Mouse (Mus musculus) lung, postnatal 4 days (tissue): ENCODE measurements at regions not wholly inside any gene's neighbourhood (a gene's known extent, or its start where the extent isn't known, plus 50 kb on each side); places are given as distances from the start of the nearest gene placed in this dataset.
A peak's percentile ranks its signal among the peaks of the same experiment; 100 is the strongest.
"Not testable (repeated sequence)": the region's sequence is repeated elsewhere in the genome, so short reads cannot be mapped to it uniquely, and the experiment has no call there.

Experiments
- DNase-seq, 2 experiments: peaks; one replicate each; pipeline ENCODE4 v3.0.0; 2021

DNA sequence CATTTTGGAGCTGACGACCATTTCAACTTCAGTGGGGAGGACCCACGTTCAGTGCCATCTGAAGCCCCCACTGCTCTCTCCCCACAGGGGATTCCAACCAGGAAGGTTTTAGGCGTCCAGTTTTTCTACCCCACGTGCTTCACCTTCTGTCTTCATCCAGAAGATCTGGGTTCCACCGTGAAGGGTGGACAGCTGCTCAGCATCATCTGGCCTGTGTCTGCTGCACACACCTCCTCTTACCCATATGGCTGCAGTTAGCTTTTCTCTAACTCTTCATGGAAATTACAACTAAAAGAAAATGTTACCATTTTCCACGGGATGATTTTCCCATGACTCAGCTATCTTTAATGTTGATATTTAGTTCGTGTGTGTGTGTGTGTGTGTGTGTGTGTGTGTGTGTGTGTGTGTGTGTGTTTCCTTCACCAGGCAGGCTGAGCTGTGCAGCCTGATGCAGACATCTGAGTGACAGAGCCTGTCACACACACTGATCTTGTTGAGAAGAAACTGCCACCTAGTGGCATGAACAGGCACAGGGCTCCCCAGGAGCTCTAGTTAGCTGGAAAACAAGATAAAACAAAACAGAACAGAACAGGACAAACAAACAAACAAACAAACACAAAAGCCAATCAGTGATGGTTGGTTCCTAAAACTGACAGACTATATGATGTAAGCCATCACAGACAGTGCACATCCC lies 107.5 kb upstream of the Rasgrp1 start:
- DNase-seq: peak in 1 of 2 experiments; percentile 24

DNA sequence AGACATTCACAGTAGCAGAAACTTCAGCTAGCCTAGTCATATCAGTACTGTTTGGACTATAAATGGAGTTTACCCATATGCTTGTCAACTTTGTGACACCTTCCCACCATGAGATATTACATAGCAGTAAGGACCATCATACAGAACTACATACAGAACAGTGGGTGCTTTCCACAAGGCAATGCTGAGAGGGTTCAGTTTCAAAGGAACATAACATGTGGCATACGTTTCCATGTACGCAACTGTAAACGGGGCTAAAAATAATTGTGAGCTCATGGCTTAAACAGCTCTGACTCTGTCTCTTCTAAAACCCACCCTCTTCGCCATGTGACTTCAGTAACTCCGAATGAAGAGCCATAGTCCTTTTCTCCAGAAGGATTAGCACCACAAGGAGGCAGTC lies 109.0 kb upstream of the Rasgrp1 start:
- no peak for DNase-seq

DNA sequence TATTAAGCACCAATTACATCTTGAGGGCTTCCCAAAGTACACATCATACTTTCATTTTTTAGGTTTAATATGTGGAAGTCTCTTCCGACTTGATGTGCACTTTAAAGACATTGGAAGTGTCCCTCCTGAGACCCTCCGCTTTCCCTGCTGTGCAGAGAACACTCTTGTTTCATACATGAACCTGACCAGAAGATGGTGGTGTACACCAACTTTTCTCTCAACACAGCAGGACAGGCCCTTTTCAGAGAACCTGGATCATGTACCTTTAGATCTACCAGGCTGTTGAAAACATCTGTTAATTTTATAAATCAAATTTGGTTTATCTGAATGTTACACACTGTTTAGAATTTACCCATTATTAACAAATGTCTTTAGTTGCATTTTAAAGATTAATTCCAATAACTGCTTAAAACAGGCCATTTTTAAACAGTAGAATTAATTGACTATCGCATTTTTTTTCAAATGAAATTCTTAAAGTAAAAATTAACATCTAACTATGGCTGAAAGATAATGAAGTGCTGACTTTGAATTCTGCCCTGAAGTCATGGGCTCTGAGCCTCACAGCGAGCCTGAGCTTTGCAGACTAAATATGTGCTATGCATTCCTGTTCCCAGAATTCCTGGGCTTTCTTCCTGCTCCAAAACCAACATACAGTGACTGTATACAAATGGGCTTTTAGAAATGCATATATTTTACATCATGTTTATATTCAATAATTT lies 112.4 kb upstream of the Rasgrp1 start:
- no peak for DNase-seq

DNA sequence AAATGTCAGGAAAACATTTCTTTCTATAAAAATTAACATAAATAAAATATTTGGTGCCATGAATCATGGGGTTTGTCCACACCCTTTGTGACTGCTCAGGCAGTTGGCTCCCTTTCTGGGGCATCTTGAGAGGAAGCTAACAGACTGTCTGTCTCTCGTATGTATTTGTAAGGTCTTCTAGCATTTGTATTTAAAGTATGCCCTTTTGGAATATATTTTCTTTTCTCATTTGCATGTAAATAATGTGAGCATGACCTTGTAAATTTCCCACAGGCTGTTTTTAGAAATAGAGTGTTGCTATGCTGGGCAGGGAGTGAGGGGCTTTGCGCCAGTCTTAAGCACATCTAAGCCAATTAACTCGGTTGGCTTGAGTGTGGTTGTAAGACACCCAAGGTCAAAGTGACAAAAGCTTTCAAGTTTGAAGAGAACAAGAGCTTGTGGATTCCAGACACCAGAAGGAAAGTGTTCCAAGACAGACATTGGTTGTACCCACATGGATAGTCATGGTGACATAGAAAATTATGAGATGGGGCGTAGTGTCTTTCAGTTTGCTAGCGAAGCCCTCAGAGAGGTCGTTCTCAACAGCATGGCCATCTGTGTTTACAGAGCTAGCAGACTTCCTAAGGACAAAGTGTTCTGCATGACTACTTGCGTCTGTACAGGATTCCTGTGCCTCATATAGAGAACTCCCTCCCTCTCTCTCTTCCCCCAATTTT lies 113.1 kb upstream of the Rasgrp1 start:
- DNase-seq: no peak

DNA sequence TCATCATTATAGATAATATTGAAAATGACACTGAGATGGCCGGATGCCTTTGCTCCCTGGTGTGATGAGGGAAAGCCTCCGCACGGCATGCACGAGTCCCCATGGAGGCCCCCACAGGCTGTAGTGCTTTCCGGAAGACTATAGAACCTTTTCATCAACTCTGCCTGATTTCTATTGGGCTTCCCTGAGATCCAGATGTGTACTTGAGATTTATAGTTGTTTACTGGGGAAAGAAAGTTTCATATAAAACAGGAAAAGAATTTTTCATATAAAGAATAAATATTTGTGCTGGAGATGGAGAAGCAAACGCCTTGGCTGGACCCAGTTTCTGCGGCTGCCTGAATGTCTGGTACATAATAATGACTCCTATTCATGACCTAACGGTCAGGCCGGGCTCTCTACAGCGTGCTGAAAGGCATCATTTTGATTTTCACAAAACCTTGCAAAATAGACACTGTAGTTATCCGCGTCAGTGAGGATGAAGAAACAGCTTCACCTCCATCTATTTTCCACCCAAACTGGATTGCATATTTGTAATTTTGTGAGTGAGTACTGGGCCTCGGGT lies 113.7 kb upstream of the Rasgrp1 start:
- DNase-seq: no peak

DNA sequence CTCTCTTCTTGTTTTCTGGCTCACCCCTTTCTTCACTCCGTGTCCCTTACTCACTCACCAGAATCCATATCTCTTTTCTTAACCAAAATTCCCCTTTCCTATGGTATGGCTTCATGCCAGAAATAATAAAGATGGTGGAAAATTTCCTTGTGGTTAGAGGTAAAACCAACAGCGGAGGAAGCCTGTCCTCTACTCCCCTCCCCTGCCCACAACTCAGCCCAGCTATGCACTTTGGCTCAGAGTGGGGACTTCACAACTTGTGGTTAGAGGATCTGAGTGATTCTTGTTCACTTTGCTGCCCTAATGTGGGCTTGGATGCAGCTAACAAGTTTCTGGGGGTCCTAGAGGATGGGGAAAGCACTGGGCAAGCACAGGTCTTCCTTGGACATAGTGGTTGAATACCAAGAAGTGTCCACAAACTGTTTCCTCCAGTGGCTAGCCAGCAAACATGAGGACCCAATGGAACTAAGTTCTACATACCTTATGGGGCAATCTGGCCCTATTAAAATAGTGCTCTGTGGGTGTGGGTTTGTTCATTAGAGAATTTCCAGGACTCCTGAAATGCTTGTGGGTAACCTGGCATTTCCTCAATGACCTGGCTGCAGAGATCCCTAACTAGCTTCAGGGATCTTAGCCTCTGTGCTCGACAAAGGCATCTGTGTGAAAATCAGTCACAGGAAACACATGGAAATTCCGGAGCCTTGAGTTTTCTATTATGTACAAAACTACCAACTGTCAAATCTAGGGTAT lies 118.9 kb upstream of the Rasgrp1 start:
- DNase-seq: no peak

DNA sequence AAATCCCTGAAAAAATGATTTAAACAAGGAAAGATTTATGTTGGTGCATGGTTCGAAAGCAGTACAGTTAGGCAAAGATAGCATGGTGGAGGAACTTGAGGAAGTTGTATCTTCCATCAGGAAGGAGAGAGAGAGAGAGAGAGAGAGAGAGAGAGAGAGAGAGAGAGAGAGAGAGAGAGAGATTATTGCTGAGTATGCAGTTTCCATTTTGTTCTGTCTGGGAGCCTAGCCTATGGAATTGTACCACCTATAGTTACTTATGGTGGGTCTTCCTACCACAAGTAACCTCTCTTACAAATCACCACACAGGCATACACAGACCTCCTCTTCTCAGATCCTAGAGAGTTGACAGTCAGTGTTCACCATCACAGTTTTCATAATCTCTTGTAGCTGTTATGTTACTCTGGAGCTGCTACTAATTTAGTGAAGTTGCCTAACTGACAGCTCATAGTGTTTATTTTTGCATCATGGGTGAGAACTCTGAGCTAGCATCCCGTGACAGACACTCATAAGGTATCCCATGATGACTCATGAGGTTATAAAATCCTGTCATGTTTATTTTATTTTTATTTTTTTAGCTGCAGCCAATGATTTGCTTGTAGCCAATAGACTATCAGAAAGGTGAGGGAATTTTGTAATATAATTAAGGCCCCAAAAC lies 132.2 kb upstream of the Rasgrp1 start:
- no peak for DNase-seq

DNA sequence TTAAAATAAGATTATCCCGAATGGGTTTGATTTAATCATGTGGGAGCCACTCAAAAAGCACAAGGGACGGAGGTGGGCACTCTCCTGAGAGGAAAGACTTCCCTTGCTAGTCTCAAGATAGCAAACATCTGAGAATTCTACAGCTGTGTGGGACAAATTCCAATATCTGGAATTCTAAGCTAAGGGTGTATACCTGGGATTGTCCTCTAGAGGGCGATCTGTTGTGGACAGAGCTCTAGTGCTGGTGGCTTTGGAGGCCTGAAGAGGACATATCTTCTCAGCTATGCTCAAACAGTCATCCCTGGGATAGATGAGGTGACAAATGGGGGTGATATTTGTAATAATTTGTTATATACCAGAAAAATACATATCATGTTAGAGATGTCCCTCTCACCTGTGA lies 132.8 kb upstream of the Rasgrp1 start:
- DNase-seq: no peak

DNA sequence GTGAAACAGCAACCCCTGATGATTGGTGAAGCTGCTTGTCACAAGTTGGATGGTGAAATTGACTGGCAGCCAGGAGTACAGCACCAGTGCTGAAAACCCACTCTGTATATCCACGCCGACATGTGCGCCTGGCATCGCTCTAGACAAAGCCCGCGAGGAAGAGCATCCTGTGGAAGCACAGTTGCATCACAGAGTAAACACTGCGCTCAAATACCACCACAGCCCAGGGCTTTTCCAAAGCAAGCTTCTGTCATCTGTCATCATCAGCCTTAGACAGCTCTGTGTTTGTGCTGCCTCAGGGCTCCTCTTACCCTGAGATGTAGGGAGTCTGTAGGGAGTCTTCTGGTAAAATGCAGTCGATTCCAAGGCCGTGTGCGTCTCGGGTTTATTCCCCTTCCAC lies 134.7 kb upstream of the Rasgrp1 start:
- not testable (repeated sequence) for DNase-seq

DNA sequence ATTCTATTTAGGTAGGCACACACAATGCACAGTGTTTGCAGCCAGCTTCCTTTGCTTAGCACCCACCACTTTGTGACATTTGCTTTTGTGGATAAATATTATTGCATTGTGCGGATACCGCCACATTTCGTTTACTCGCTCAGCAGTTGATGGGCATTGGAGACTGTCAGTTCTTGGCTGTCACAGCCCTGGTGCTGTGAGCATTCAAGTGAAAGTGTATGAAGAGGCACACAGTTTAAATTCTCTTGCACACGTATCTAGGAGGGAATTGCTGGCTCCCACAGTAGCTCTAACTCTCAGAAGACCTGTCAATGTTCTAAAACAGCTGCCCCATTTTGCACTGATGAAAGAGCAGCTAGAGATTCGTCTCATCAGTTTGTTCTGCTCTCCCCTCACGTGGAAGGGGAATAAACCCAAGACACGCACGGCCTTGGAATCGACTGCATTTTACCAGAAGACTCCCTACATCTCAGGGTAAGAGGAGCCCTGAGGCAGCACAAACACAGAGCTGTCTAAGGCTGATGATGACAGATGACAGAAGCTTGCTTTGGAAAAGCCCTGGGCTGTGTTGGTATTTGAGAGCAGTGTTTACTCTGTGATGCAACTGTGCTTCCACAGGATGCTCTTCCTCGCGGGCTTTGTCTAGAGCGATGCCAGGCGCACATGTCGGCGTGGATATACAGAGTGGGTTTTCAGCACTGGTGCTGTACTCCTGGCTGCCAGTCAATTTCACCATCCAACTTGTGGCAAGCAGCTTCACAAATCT lies 136.6 kb upstream of the Rasgrp1 start:
- not testable (repeated sequence) for DNase-seq

DNA sequence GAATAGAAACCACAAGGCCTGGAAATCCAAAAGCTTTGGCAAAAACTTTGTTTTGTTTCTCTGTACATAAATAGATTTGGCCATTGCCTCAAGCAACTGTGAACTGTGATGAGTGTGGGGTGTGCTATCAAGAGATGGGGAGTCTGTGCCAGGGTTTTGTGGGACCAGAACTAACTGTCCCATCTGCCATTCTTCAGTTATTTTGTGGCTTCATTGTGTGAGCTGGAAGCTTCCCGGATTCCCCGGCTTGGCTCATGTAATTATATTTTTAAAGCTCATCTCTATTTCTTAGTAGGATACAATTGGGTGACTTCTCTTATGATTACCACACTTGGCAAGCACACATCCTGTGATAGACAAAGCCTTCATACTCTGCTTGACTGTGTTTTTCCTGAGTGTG lies 143.6 kb upstream of the Rasgrp1 start:
- DNase-seq: no peak

DNA sequence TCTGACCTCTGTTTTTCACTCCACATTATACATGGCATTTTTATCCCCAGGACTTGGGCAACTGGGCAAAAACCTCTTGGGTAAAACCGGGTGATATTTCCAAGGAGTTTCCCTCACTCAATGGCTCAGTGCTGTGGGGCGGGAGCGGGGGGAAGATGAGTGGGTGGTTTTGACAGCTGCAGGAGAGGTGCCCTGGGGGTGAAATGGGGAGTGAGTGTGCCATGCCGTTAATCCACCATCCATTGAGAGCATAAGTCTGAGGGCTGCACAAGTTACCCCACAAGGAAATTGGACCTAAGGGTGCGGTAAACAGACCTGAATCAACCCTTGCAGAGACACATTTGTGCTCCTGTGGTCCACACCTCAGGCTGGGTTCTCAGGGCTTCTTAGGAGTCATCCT lies 155.8 kb upstream of the Rasgrp1 start:
- no peak for DNase-seq

DNA sequence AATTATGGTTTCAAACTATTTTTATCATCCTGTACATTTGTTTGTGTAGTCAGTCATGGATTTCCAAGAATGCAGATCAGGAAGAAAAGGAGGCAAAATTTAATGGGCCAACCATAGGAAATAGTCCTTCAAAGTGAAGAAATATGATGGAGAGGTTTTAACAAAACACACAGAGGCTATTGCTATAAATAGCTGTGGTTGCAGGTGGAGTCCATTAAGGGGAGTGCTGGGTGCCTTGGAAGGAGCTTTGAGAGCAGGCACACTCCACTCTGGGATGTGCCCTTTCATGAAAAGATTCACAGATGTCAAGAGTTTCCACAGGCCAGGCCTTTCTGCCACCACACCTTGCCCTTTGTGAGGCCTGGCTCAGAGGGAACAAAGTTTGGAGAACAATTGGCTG lies 159.8 kb upstream of the Rasgrp1 start:
- no peak for DNase-seq

DNA sequence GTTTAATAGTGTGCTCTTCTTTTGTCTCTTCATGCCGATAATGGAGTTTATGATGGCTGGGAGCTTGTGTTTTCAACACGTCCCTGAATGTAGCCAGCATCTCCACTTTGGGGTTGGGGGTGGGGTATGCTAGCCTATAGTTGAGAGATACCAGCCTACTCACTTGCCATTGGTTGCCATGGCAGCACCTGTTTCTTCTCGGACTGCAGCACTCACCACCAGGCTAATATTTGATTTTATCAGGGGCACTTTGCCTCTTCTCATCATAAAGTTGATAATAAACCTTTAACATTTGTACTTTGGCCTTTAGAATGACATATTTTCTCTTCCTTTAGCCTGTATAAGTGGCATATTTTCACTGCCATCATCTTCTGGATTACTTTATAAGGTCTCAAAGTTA lies 168.9 kb upstream of the Rasgrp1 start:
- DNase-seq: no peak

DNA sequence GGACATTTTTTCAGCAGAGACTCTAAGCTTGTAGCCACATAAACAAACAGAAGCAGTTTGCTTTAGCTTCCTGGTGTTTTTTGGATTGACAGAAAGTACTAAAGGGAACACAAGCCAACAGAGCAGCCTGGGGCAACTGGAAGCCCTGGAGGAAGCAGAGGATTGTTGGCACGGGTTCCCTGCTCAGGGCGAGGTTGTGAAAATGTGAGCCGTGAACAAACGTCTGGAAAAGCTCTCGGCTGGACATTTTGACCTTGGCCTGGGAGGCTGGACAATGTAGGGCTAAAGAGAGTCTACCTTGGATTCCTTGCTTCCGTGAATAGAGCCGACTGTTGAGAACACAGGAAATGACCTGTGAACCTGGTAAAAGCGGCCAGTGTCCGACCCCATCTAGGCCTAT lies 169.8 kb upstream of the Rasgrp1 start:
- peak in 1 of 2 experiments; percentile 35 for DNase-seq

DNA sequence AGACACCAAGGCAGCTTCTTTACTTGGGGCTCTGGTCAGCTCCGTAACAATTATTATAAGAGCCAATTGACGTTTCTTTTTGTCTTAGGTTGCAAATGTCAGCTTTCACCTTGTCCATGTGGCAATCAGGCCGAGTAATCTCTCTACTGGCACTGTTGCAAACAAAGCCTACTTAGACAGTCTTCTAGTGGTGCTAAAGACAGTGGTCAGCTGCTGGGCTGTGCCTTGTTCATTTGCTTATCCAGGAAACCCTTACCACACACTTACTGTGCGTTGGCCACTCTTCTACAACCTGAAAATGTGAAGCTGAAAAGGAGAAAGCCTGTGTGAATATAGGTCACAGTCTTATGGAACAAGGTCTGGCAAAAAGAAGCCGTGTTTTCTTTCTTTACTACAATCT lies 181.6 kb upstream of the Rasgrp1 start:
- peak; percentile 16 to 41 for DNase-seq

DNA sequence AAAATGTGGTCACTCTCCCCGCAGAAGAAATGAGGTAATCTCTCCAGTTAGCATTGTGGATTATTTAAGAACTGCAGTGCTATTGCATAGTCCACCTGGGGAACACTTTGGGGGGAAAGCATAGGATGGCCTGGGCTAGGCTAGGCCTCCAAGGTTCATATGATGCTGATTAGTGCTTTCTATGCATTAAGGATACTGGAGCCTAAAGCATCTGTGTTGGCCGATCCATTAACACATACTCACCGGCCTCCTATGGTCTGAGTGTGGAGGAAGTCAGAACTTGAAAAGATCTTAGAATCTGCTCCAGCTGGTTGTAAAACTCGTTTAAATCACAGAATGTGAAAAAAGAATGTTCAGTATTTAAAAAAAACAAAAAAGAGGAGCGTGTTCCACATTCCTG lies 196.1 kb upstream of the Rasgrp1 start:
- DNase-seq: no peak

DNA sequence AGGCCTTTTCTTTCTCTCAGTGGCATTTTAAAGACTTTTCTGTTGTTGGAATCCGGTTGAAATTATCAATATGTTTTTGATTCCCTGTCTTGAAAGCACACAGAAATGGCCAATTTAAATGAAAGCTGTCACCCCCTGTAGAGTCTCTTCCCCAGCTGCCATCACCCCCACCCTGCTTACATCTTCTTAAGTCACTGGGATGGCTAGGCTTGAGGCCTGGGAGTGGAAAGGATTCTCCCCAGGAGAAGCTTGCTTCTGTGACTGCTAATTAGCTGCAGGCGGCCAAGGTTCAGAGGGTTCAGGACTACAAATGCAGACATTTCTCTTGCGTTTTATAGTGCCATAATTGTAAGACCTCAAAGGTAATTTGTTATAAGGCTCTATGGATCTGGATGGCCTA lies 196.5 kb upstream of the Rasgrp1 start:
- no peak for DNase-seq

DNA sequence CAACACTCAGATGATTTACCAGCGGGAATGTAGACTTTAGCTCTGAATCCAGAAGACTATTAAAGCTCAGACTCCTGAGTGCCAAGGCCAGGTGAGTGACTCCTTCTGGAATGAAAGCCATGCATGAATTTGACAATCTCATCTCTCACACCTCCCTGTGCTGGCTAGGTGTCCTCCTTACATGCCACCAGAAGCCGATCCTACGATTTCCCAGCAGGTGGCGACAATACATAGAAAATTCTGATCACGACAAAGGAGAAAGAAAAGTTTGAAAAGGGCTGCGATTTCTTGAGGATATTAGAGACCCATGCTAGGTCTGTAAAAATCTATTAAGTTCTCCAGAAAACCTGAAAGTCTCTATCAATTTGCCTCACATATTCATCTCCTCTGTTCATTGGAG lies 198.7 kb upstream of the Rasgrp1 start:
- peak; percentile 43 to 74 for DNase-seq

DNA sequence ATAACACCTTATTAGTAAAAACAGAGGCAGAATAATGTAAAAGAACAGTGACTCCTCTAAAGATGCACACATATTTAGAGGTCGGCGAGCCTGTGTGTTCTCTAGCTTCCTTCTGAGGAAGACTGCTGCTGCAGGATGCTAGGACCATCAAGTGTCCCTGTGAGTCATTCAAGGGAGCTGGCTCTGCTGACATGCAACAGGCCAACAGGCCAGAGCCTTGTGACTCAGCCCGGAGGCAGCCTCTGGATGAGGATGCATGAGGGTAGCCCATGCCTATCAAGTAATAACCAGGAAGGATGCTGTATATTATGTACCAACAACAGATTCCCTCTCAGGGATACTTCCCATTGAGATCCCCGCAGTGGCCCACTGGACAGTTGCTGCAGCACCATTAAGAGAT lies 199.5 kb upstream of the Rasgrp1 start:
- DNase-seq: peak in 1 of 2 experiments; percentile 25

DNA sequence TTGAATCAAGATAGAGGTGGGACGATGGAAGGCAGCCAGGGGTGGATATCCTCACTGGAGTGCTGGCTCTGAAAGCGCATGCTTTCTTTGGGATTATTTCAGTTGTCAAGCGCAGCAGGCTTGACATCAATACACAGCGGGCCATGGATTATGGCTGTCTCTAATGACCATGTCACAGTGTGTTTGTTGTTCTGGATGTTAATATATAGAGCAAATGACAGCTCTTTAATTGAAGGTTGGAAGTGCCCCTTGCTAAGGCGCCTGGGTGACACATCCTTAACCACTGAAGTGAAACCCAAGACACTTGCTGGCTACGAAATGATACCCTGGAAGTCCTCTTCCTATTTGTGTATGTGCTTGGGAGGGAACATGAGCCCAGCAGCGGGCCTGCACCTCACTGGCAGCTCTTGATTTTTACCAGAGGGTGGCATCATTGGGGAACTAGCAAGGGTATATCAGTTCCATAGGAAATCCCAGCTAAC lies 200.5 kb upstream of the Rasgrp1 start:
- DNase-seq: no peak
